ENCODE assay signal across 26 mouse cellular contexts in the genomic region with DNA sequence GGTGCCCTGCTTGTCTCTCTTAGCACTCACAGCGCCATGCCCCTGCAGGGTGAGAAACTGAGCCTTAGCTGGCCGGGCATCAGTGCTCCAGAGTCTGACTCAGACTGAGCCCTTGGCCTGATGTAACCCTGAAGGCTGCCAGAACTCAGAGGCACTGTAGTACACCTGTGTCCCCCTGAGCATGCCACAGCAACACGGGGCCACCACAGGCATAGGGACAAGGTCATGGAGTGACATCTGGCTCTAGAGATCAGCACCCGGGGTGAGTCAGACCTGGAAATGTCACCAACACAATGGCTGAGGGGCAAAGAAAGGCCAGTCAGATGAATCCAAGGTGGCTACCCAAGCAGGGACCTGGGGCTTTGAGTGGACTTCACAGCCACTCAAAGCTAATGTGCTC. TPM values are rescaled to one million over a fixed set of nuclear protein-coding genes. Genes with fewer than 3 reads are reported as not detected.
DNase-seq lines count a peak whose midpoint lies in the region; ATAC-seq and TF ChIP-seq lines count a peak whose summit lies in the region.
"Had no signal": no experiment of that assay in that cellular context is flagged by ENCODE, and none has a peak within 500 bp of the region (broad histone marks: within the 10 kb centered on the region; RNA-seq: fewer than 3 reads in every experiment).

No protein-coding gene starts in this region.

- no peak for ATAC-seq in lung, postnatal 0 days
- ATAC-seq in forebrain, embryonic 13.5 days, result no peak
- ATAC-seq: activated CD4-positive, CD25-positive, alpha-beta regulatory T cell, adult 4 months; CD4-positive, CD25-positive, alpha-beta regulatory T cell, adult 4 months; forebrain, embryonic 14.5 days; forebrain, postnatal 0 days; intestine, embryonic 15.5 days had no signal

- DNase-seq in adrenal gland, adult 2 months, result peak; percentile 76
- no peak for DNase-seq in adrenal gland, postnatal 25 days
- DNase-seq in left cerebral cortex, adult 2 months (ENCODE audit: extremely low spot score in 1 of 2, low spot score in 2 of 2), result no peak
- no peak for DNase-seq in left cerebral cortex, postnatal 25 days (ENCODE audit: low spot score in 2 of 2)
- DNase-seq in 416B (ENCODE audit: low read depth), result peak; percentile 19
- DNase-seq in adrenal gland, postnatal 10 days, result peak; percentile 39
- DNase-seq in lung, postnatal 0 days (ENCODE audit: low spot score), result no peak
- DNase-seq: cerebellum, adult 11 months; cerebellum, adult 8-10 months; cerebellum, postnatal 10 days; forebrain, postnatal 0 days; gastrocnemius, postnatal 36 days; heart, adult 2 months; heart, postnatal 14 days; kidney, adult 11 months; kidney, adult 8-10 months had no signal

- no peaks in the 10 kb centered on the region for H3K36me3 ChIP-seq in lung, postnatal 0 days (ENCODE audit: insufficient read depth, low read length)
- no peaks in the 10 kb centered on the region for H3K36me3 ChIP-seq in forebrain, embryonic 13.5 days (ENCODE audit: poor library complexity, severe bottlenecking)
- H3K36me3 ChIP-seq: forebrain, embryonic 10.5 days; heart, embryonic 10.5 days; heart, embryonic 13.5 days; hindbrain, embryonic 12.5 days; intestine, embryonic 15.5 days had no signal

- no peaks in the 10 kb centered on the region for H3K9me3 ChIP-seq in lung, postnatal 0 days (ENCODE audit: low read length)
- H3K9me3 ChIP-seq in forebrain, embryonic 13.5 days (replicated peaks), result no peaks in the 10 kb centered on the region
- H3K9me3 ChIP-seq: forebrain, embryonic 10.5 days; heart, embryonic 10.5 days; heart, embryonic 13.5 days; hindbrain, embryonic 12.5 days; hindbrain, embryonic 15.5 days; intestine, embryonic 15.5 days had no signal

- peak overlapping the region; percentile 26; the same call in 1 of the 2 replicates for H3K27ac ChIP-seq in left cerebral cortex, adult 2 months
- H3K27ac ChIP-seq in lung, postnatal 0 days (ENCODE audit: low read length), result no peak overlapping the region
- no peak overlapping the region for H3K27ac ChIP-seq in forebrain, embryonic 13.5 days
- H3K27ac ChIP-seq: forebrain, embryonic 10.5 days; heart, adult 2 months; heart, embryonic 10.5 days; heart, embryonic 13.5 days; hindbrain, embryonic 12.5 days; hindbrain, embryonic 15.5 days; intestine, embryonic 15.5 days had no signal

- no peak for TF ChIP-seq EP300 in lung, postnatal 0 days (IDR thresholded peaks at IDR 0.05)

- no peak overlapping the region for H3K9ac ChIP-seq in lung, postnatal 0 days (replicated peaks; ENCODE audit: low read depth)
- no peak overlapping the region for H3K9ac ChIP-seq in forebrain, embryonic 13.5 days
- H3K9ac ChIP-seq: forebrain, postnatal 0 days; heart, embryonic 13.5 days; hindbrain, embryonic 12.5 days; hindbrain, embryonic 15.5 days; intestine, embryonic 15.5 days had no signal

- 75% methylated on average over 4 of the region's 4 CpGs for WGBS in lung, postnatal 0 days
- 84% methylated on average over 4 of the region's 4 CpGs for whole genome bisulfite sequencing in forebrain, embryonic 13.5 days

- no peak overlapping the region for H3K4me2 ChIP-seq in lung, postnatal 0 days (replicated peaks; ENCODE audit: low read depth, low read length)
- H3K4me2 ChIP-seq in forebrain, embryonic 13.5 days, result no peak overlapping the region
- H3K4me2 ChIP-seq: heart, embryonic 13.5 days; hindbrain, embryonic 12.5 days; hindbrain, embryonic 15.5 days; intestine, embryonic 15.5 days had no signal

- no peaks in the 10 kb centered on the region for H3K27me3 ChIP-seq in lung, postnatal 0 days (replicated peaks; ENCODE audit: insufficient read depth, low read length)
- H3K27me3 ChIP-seq in forebrain, embryonic 13.5 days, result no peaks in the 10 kb centered on the region
- H3K27me3 ChIP-seq: hindbrain, embryonic 15.5 days; intestine, embryonic 15.5 days had no signal

- no peaks in the 10 kb centered on the region for H3K4me1 ChIP-seq in lung, postnatal 0 days (ENCODE audit: insufficient read depth, low read depth, low read length)
- H3K4me1 ChIP-seq in forebrain, embryonic 13.5 days, result no peaks in the 10 kb centered on the region
- H3K4me1 ChIP-seq: hindbrain, embryonic 12.5 days had no signal

- intact Hi-C loops in left cerebral cortex, adult 2 months (cut with DNase I), result no loop called here
- intact Hi-C loops in left cerebral cortex, postnatal 25 days (cut with DNase I), result loop anchor here (10.0 kb wide), 1 partner anchor 262 kb away; no protein-coding TSS in a partner anchor

- H3K4me3 ChIP-seq in left cerebral cortex, adult 2 months, result no peak overlapping the region
- H3K4me3 ChIP-seq in lung, postnatal 0 days (ENCODE audit: low read depth, low read length), result no peak overlapping the region
- H3K4me3 ChIP-seq in forebrain, embryonic 13.5 days, result no peak overlapping the region
- H3K4me3 ChIP-seq: forebrain, embryonic 10.5 days; heart, adult 2 months; heart, embryonic 10.5 days; heart, embryonic 13.5 days; hindbrain, embryonic 12.5 days; hindbrain, embryonic 15.5 days; intestine, embryonic 15.5 days had no signal

- no peak for TF ChIP-seq CTCF in left cerebral cortex, adult 2 months (IDR thresholded peaks at IDR 0.05)
- TF ChIP-seq CTCF in lung, postnatal 0 days (IDR thresholded peaks at IDR 0.05), result no peak

RNA-seq across cellular contexts. Expression of a gene that starts 8.7 kb away (rescaled TPM):
- total RNA-seq in adrenal gland, adult 2 months (2021), result 10 to 100 TPM in 1 of 2 experiments, 1 to 10 TPM in 1; 9.9 to 16.0 TPM
- 14.8 and 15.4 TPM in 2 replicates for polyA plus RNA-seq in adrenal gland, adult 2 months (2012; rRNA removed)
- 10.8 and 11.8 TPM in 2 replicates for total RNA-seq in adrenal gland, postnatal 25 days (2021)
- total RNA-seq in left cerebral cortex, adult 2 months (2021), result 10 to 100 TPM; 55.0 to 57.3 TPM
- 10 to 100 TPM; 54.8 to 62.4 TPM for total RNA-seq in left cerebral cortex, postnatal 25 days (2021)
- 10 to 100 TPM in 1 of 2 experiments, 1 to 10 TPM in 1; 9.9 to 13.4 TPM for total RNA-seq in adrenal gland, postnatal 10 days (2021)
- 2.6 and 3.1 TPM in 2 replicates for polyA plus RNA-seq in lung, postnatal 0 days (2015; fragmentation: Nextera tagmentation; extraction: Ambion mirVana)
- polyA plus RNA-seq in forebrain, embryonic 13.5 days (2015; fragmentation: Nextera tagmentation; extraction: Ambion mirVana), result 5.8 and 6.1 TPM in 2 replicates

RNA-seq across cellular contexts. Expression of a gene that starts 25.2 kb away (rescaled TPM):
- total RNA-seq in adrenal gland, adult 2 months (2021), result 10 to 100 TPM; 28.9 to 49.2 TPM
- polyA plus RNA-seq in adrenal gland, adult 2 months (2012; rRNA removed), result 177 and 230 TPM in 2 replicates
- total RNA-seq in adrenal gland, postnatal 25 days (2021), result 44.7 and 55.0 TPM in 2 replicates
- 10 to 100 TPM; 35.4 to 39.1 TPM for total RNA-seq in left cerebral cortex, adult 2 months (2021)
- total RNA-seq in left cerebral cortex, postnatal 25 days (2021), result 10 to 100 TPM; 36.6 to 38.6 TPM
- total RNA-seq in adrenal gland, postnatal 10 days (2021), result 10 to 100 TPM; 31.1 to 36.6 TPM
- 27.4 and 29.4 TPM in 2 replicates for polyA plus RNA-seq in lung, postnatal 0 days (2015; fragmentation: Nextera tagmentation; extraction: Ambion mirVana)
- polyA plus RNA-seq in forebrain, embryonic 13.5 days (2015; fragmentation: Nextera tagmentation; extraction: Ambion mirVana), result 23.5 and 24.3 TPM in 2 replicates

RNA-seq across cellular contexts. Expression of a gene that starts 29.0 kb away (rescaled TPM):
- 10 to 100 TPM; 40.0 to 56.3 TPM for total RNA-seq in adrenal gland, adult 2 months (2021)
- 18.8 and 28.8 TPM in 2 replicates for polyA plus RNA-seq in adrenal gland, adult 2 months (2012; rRNA removed)
- total RNA-seq in adrenal gland, postnatal 25 days (2021), result 56.9 and 86.5 TPM in 2 replicates
- 10 to 100 TPM; 46.7 to 52.1 TPM for total RNA-seq in left cerebral cortex, adult 2 months (2021)
- total RNA-seq in left cerebral cortex, postnatal 25 days (2021), result 10 to 100 TPM; 45.9 to 57.4 TPM
- total RNA-seq in adrenal gland, postnatal 10 days (2021), result 10 to 100 TPM; 56.0 to 58.1 TPM
- 92.2 and 99.7 TPM in 2 replicates for polyA plus RNA-seq in lung, postnatal 0 days (2015; fragmentation: Nextera tagmentation; extraction: Ambion mirVana)
- polyA plus RNA-seq in forebrain, embryonic 13.5 days (2015; fragmentation: Nextera tagmentation; extraction: Ambion mirVana), result 80.8 and 83.0 TPM in 2 replicates

RNA-seq across cellular contexts. Expression of a gene that starts 54.8 kb away (rescaled TPM):
- 100 to 1,000 TPM in 1 of 2 experiments, 10 to 100 TPM in 1; 65.8 to 146 TPM for total RNA-seq in adrenal gland, adult 2 months (2021)
- polyA plus RNA-seq in adrenal gland, adult 2 months (2012; rRNA removed), result 198 and 208 TPM in 2 replicates
- total RNA-seq in adrenal gland, postnatal 25 days (2021), result 75.2 and 101 TPM in 2 replicates
- 10 to 100 TPM; 46.1 to 47.3 TPM for total RNA-seq in left cerebral cortex, adult 2 months (2021)
- total RNA-seq in left cerebral cortex, postnatal 25 days (2021), result 10 to 100 TPM; 46.7 to 50.6 TPM
- total RNA-seq in adrenal gland, postnatal 10 days (2021), result 10 to 100 TPM; 41.1 to 58.1 TPM
- polyA plus RNA-seq in lung, postnatal 0 days (2015; fragmentation: Nextera tagmentation; extraction: Ambion mirVana), result 28.5 and 31.0 TPM in 2 replicates
- polyA plus RNA-seq in forebrain, embryonic 13.5 days (2015; fragmentation: Nextera tagmentation; extraction: Ambion mirVana), result 86.5 and 92.2 TPM in 2 replicates

Comparison
In these comparisons a context has a peak if more than half of its experiments do, and no peak if none do; other contexts are left out.
1. DNase-seq: peak in adrenal gland, adult 2 months (single experiment), 416B (single experiment) and adrenal gland, postnatal 10 days (single experiment); none in adrenal gland, postnatal 25 days (single experiment), left cerebral cortex, adult 2 months (0 of 2), left cerebral cortex, postnatal 25 days (0 of 2) and lung, postnatal 0 days (single experiment).